Mouse (Mus musculus): ENCODE measurements around the gene Galnt14. TPM values are rescaled to one million over a fixed set of nuclear protein-coding genes. Genes with fewer than 3 reads are reported as not detected.

Galnt14 gene
- total RNA-seq, 2 experiments from 2014 or later = 19.8 to 20.8 TPM

Other genes with a start within 250 kb of the Galnt14 start
- gene Ehd3, start 93.7 kb upstream of the Galnt14 start, total RNA-seq (2021) = 10 to 100 TPM; 83.7 to 88.8 TPM
- 10 to 100 TPM; 10.4 to 15.3 TPM for gene Xdh, start 239.7 kb upstream of the Galnt14 start, total RNA-seq (2021)